Mouse (Mus musculus) G1E (cell line): ENCODE results near the gene Rtn4ip1.

ENCODE experiments used
- CTCF ChIP-seq: IDR thresholded peaks from 2 replicates; pipeline ENCODE4 v1.5.1; 2012; ENCODE audit warnings: low read depth, low read length, inconsistent platforms, mixed read lengths
- TAL1 ChIP-seq: conservative IDR thresholded peaks from 2 replicates; pipeline ENCODE4 v1.6.1; 2012; ENCODE audit warnings: low read depth, low read length, inconsistent platforms, mixed read lengths

DNA sequence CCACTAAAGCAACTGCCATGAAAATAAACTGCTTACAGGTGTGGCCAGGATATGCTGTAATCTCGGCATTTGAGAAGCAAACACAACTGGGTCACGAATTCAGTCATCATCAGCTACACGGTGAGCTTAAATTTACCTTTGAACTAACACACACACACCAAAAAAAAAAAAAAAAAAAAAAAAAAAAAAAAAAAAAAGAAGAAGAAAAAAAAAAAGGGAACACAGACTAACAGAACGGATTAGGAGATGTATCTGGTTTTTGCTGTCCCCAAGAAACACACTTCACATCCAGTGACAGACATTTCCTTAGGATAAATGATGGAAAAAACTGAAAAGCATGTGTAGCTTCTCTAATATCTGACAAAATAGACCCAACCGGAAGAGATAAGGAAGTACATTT lies 49.7 kb upstream of the Rtn4ip1 start:
- TF ChIP-seq CTCF (no peak), TAL1 (no peak)
